Mouse (Mus musculus) stomach, embryonic 14.5 days (tissue): ENCODE results near the gene Stk11. TPM values are rescaled to one million over a fixed set of nuclear protein-coding genes. Genes with fewer than 3 reads are reported as not detected.

ENCODE experiments used
- ATAC-seq: fragments of 200-750 bp; cut with Nextera tagmentation; 2 replicates; pipeline ENCODE4 v1.8.0; 2017; ENCODE audit warnings: low read depth, moderate TSS enrichment; ENCODE audit not compliant: insufficient number of reproducible peaks, insufficient read depth, low FRiP score
- H3K27ac ChIP-seq: fragments of 300-500 bp; sonication (generic); 2 replicates; pipeline ENCODE4 v1.5.1; 2014; ENCODE audit warnings: mild to moderate bottlenecking, low read length, moderate library complexity, mixed read lengths
- H3K27me3 ChIP-seq: fragments of 300-500 bp; sonication (generic); 2 replicates; pipeline ENCODE4 v1.6.1; 2014; ENCODE audit warnings: low read length, control low read depth, mixed read lengths; ENCODE audit not compliant: control insufficient read depth, insufficient read depth
- H3K36me3 ChIP-seq: fragments of 300-500 bp; sonication (generic); 2 replicates; pipeline ENCODE4 v1.6.1; 2014; ENCODE audit warnings: mild to moderate bottlenecking, control low read depth, low read length, moderate library complexity, mixed read lengths; ENCODE audit not compliant: control insufficient read depth, insufficient read depth
- H3K4me1 ChIP-seq: fragments of 300-500 bp; sonication (generic); 2 replicates; pipeline ENCODE4 v1.6.1; 2014; ENCODE audit warnings: low read length, control low read depth, mixed read lengths; ENCODE audit not compliant: control insufficient read depth, insufficient read depth
- H3K4me2 ChIP-seq: fragments of 300-500 bp; sonication (generic); replicated peaks from 2 replicates; pipeline ENCODE4 v1.6.1; 2014; ENCODE audit warnings: low read depth, low read length, control low read depth
- H3K4me3 ChIP-seq: fragments of 300-500 bp; sonication (generic); 2 replicates; pipeline ENCODE4 v1.5.1; 2014; ENCODE audit warnings: low read depth, low read length, control low read depth
- H3K9ac ChIP-seq: fragments of 300-500 bp; sonication (generic); replicated peaks from 2 replicates; pipeline ENCODE4 v1.6.1; 2014; ENCODE audit warnings: low read depth, mild to moderate bottlenecking, control low read depth, low read length, moderate library complexity, mixed read lengths
- H3K9me3 ChIP-seq: fragments of 300-500 bp; sonication (generic); 2 replicates; pipeline ENCODE4 v1.6.1; 2016; ENCODE audit warnings: low read depth, low read length, control low read depth; ENCODE audit not compliant: control insufficient read depth
- WGBS: fragments of 180-500 bp; shearing (Covaris S2); extraction: QIAGEN DNeasy Blood & Tissue Kit; methylation state at CpG from one replicate; pipeline ENCODE4 v1.1.7; 2014; 5-methylcytosine and 5-hydroxymethylcytosine counted together
- polyA plus RNA-seq: library from polyadenylated mRNA; unstranded; fragments of >200 nt; fragmentation: Nextera tagmentation; extraction: Ambion mirVana; gene quantifications from 2 replicates; pipeline ENCODE4 v1.2.1, GENCODE M21; 2014

Stk11 gene
- polyA plus RNA-seq, 1 experiment from 2014 or later: 25.2 TPM

DNA sequence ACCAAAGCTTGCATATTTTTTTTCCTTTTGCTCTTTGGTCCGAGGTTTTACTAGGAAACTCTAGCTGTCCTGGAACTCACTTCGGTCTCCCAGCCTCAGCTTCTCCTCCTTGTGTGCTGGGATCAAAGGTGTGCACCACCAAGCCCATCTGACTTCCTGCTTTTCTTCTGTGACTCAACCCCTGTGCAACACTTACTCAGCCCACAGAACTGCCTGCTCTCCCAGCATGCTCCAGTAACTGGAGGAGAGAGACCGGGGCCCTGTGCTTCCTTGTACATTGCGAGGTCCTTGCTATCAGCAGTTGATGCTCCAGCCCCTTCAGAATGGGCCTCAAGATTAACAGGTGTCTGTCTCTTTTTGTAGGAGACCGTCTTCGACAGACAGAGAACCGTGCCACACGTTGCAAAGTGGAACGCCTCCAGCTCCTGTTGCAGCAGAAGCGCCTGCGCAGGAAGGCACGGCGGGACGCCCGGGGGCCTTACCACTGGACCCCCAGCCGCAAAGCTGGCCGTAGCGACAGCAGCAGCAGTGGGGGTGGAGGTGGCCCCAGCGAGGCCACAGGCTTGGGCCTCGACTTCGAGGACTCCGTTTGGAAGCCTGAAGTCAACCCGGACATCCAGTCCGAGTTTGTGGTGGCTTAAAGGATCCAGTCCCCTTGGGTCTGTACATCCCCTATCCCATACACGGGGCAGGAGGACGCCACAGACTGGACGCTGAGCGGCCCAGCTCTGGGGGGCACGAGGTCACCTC is 40.6 kb downstream of the Stk11 start:
- Histone ChIP-seq H3K4me2 (no peak overlapping the region), H3K9me3 (no peaks in the 10 kb centered on the region), H3K27ac (peak overlapping the region; percentile 96; the same call in 1 of the 2 replicates), H3K27me3 (no peaks in the 10 kb centered on the region), H3K9ac (no peak overlapping the region), H3K36me3 (peaks cover 64% of the 10 kb centered on the region), H3K4me3 (no peak overlapping the region), H3K4me1 (peaks cover 75% of the 10 kb centered on the region)
- no peak for ATAC-seq
- 84% methylated on average over 29 of the region's 29 CpGs for WGBS

DNA sequence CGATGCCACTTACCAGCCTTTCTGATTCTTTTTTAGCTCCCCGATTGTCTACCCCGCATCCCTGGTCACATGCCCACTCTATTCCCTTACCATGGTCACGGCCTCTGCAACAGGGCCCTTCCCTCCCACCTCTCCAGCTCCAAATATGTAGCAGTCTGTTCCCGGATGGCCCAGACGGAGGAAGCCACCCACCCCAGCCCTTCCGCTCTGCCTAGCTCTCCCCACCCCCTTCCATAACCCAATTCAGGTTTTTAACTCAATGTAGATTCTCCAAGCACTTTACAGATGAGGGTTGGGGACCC is 41.1 kb downstream of the Stk11 start:
- WGBS: 49% methylated on average over 7 of the region's 7 CpGs
- Histone ChIP-seq H3K36me3 (peaks cover 59% of the 10 kb centered on the region), H3K4me2 (no peak overlapping the region)

GRCm38 (mm10) chr10:80157141-80157929 is 41.7 kb downstream of the Stk11 start:
- Histone ChIP-seq H3K9me3 (no peaks in the 10 kb centered on the region), H3K4me2 (no peak overlapping the region), H3K36me3 (peaks cover 54% of the 10 kb centered on the region), H3K4me3 (no peak overlapping the region), H3K9ac (no peak overlapping the region), H3K27me3 (no peaks in the 10 kb centered on the region), H3K27ac (peak overlapping the region; percentile 96), H3K4me1 (peaks cover 86% of the 10 kb centered on the region)
- no peak for ATAC-seq
- 59% methylated on average over 15 of the region's 15 CpGs for WGBS

More for the DNA sequence above, 41.1 kb downstream of the Stk11 start:
- Histone ChIP-seq H3K9me3 (no peaks in the 10 kb centered on the region), H3K9ac (no peak overlapping the region), H3K4me3 (no peak overlapping the region), H3K27me3 (no peaks in the 10 kb centered on the region), H3K27ac (peak overlapping the region; percentile 96; the same call in 1 of the 2 replicates), H3K4me1 (peaks cover 81% of the 10 kb centered on the region)
- ATAC-seq: no peak

GRCm38 (mm10) chr10:80158307-80158986 is 42.8 kb downstream of the Stk11 start:
- ATAC-seq: no peak
- H3K27me3 ChIP-seq: no peaks in the 10 kb centered on the region
- no peaks in the 10 kb centered on the region for H3K9me3 ChIP-seq
- H3K4me1 ChIP-seq: peaks cover 81% of the 10 kb centered on the region
- peak overlapping the region; percentile 96 for H3K27ac ChIP-seq
- H3K9ac ChIP-seq: no peak overlapping the region; the same call in 1 of the 2 replicates
- 10% methylated on average over 18 of the region's 18 CpGs for WGBS
- H3K4me2 ChIP-seq: peak overlapping the region; percentile 77
- no peak overlapping the region; the same call in 1 of the 2 replicates for H3K4me3 ChIP-seq
- peaks cover 43% of the 10 kb centered on the region for H3K36me3 ChIP-seq

GRCm38 (mm10) chr10:80159021-80159560 is 43.5 kb downstream of the Stk11 start:
- Histone ChIP-seq H3K36me3 (peaks cover 36% of the 10 kb centered on the region), H3K27ac (peak overlapping the region; percentile 96), H3K4me2 (peak overlapping the region; percentile 77), H3K27me3 (no peaks in the 10 kb centered on the region), H3K9me3 (no peaks in the 10 kb centered on the region), H3K9ac (no peak overlapping the region), H3K4me3 (peak overlapping the region; percentile 32), H3K4me1 (peaks cover 80% of the 10 kb centered on the region)
- peak; percentile 0; the same call in 1 of the 2 replicates for ATAC-seq
- WGBS: 6% methylated on average over 12 of the region's 12 CpGs

DNA sequence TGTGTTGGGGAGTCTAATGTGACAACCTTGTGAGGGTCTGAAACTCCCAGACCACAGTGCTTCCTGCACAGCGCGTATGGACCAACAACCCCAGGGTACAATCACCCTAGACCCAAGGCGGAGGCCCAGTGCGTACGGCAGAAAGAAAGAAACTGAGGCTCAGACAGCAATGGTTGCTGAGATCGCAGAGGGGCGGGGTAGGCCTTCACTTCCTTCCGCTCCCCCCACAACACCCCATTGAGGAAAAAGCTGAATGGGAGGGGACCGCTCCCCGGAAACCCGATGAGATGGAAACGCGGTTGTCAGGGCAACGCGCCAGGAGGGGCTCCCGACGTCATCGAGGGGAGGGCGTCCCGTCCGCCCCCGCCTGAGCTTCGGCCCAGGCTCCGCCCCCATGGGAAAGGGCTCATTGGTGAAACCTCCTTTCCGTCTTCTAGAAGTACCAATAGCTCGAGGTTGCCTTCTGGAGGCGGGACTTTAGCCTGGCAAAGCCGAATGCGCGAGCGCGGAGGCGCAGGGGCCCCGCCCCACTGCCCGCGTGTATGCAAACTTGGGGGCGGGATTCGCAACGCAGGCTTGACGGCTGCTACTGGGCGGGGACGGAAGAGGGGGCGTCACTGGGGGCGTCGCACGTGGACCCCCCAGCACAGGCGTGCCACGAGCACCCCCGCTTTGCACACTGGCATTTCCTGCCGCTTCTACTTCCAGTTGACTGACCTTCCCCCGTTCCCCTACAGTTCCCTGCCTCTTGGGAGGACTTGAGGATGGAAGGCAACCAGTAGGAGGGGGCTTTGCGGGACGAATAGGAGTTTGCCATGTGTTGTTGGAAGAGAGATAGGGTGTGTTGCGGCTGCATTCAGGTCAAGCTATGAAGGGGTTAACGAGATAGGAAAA is 44.2 kb downstream of the Stk11 start:
- ATAC-seq: peak; percentile 83
- peak overlapping the region; percentile 96 for H3K27ac ChIP-seq
- WGBS: under 1% methylated on average over 55 of the region's 55 CpGs
- H3K4me1 ChIP-seq: peaks cover 85% of the 10 kb centered on the region
- peaks cover 29% of the 10 kb centered on the region for H3K36me3 ChIP-seq
- H3K4me2 ChIP-seq: peak overlapping the region; percentile 77
- no peaks in the 10 kb centered on the region for H3K27me3 ChIP-seq
- peak overlapping the region; percentile 32 for H3K4me3 ChIP-seq
- H3K9me3 ChIP-seq: no peaks in the 10 kb centered on the region
- H3K9ac ChIP-seq: peak overlapping the region; percentile 11; the same call in 1 of the 2 replicates

DNA sequence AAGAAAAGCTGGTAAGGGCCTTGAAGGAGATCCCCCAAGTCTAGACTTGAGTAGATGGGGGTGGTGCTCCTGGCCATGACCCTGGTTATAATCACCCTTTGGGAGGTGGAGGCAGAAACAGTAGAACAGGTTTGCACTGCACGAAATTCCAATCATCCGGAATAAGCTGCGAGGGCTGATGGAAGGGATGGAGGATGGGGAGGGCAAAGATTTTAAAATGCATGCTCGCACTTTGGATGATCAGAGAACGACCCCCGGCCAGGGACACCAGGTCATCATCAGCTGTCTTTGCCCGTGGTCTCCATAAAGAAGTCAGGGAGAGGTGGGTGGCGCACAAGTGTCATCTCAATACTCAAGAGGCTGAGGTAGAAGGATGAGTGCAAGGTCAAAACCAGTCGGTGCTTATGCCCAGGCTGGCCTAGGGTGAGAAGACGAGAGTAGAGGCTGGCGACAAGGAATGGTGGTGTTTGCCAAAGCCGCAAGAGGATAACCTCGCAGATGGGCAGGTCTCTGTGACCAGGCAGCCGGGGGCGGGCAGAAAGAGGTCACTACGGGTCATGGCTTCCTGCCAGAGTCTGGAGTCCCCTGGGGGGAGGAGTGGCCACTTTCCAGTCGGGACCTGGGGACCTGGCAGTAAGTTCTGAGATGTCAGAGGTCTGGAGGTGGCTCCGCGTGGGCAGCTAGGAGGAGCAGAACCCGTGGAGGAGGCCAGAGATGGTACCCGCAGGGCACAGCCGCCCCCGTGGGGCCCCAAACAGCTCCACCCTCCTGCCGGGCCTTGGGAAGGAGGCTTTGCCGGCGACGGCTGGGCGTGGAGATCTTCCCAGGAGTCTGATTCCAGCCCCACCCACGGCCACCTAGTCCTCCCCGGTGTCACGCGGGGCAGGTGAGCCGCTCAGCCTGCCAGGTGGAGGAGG is 45.1 kb downstream of the Stk11 start:
- ATAC-seq: no peak
- Histone ChIP-seq H3K9ac (peak overlapping the region; percentile 45), H3K4me2 (peak overlapping the region; percentile 77), H3K27ac (peak overlapping the region; percentile 96), H3K9me3 (no peaks in the 10 kb centered on the region), H3K36me3 (peaks cover 20% of the 10 kb centered on the region), H3K4me1 (peaks cover 81% of the 10 kb centered on the region), H3K4me3 (peak overlapping the region; percentile 32), H3K27me3 (no peaks in the 10 kb centered on the region)
- 2% methylated on average over 32 of the region's 33 CpGs for WGBS
